Mouse (Mus musculus): ENCODE results near the gene Atp8a1.
"Not testable (repeated sequence)": the region's sequence is repeated elsewhere in the genome, so short reads cannot be mapped to it uniquely, and the experiment has no call there.

The Atp8a1 gene

DNA sequence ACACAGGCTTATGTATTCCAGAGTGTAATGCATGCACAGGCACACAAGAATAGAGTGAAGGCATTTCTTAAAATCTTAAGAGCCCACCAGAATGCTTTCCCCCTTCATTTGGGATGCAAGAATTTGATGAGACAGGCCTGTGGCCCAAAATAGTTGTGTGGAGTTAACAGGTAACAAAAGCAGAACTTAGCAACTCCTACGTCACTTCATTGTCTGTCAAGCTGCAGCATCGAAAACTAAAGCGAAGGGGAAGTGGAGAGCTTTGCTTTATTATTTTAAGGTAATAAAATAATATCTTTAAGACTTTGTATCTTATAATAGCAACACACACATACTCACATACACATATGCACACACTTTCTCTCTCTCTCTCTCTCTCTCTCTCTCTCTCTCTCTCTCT, 20.3 kb downstream of the Atp8a1 start:
- DNase-seq (ENCODE audit: low read depth, low spot score) = no peak

- DNase-seq (ENCODE audit: low read depth, low spot score) = peak; percentile 22
Observed at GRCm38 (mm10) chr5:67826278-67826677, 21.0 kb downstream of the Atp8a1 start.

DNA sequence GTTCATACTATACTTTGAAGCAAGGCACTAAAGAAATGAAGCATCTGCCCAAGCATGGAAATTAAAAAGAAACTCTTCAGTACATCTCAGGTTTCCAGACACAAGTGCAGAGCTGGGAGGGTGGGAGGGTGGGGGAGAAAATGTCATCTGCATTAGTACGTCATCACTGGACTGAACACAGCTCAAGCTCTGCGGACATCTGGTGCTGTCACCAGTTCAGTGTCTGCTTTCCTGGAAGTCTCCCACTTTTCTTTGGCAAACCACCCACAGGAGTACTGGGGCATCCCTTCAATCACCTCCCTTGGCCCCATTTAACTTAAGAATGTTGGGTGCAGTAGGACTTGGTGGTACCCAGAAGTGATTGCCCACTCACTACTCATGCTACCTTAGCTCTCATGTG, 22.6 kb downstream of the Atp8a1 start:
- no peak for DNase-seq (ENCODE audit: low read depth, low spot score)

GRCm38 (mm10) chr5:67823771-67824170, 23.5 kb downstream of the Atp8a1 start:
- no peak for DNase-seq (ENCODE audit: low read depth, low spot score)

DNA sequence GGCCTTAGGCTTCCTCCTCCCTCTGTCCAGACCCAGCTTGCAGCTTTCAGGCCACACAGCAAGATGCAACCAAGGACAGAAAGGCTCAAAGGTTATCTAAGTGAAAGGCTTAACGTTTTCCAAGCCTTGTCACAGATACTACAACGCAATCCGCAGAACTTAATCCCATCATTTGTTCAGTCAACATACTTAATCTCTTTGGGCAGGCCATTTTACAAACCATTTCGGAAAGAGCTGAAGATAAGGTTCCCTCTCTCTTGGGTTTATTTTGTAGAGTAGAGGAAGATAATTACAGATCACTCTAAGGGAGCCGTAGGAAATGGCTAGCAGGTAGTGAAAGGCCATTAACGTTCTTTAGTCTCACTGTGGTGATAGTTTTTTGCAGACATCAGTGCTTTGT, 24.6 kb downstream of the Atp8a1 start:
- no peak for DNase-seq (ENCODE audit: low read depth, low spot score)

- peak; percentile 25 for DNase-seq (ENCODE audit: low read depth, low spot score)
Observed at GRCm38 (mm10) chr5:67821987-67822401, 25.2 kb downstream of the Atp8a1 start.

GRCm38 (mm10) chr5:67821185-67821584, 26.0 kb downstream of the Atp8a1 start:
- DNase-seq (ENCODE audit: low read depth, low spot score) = peak; percentile 35

DNA sequence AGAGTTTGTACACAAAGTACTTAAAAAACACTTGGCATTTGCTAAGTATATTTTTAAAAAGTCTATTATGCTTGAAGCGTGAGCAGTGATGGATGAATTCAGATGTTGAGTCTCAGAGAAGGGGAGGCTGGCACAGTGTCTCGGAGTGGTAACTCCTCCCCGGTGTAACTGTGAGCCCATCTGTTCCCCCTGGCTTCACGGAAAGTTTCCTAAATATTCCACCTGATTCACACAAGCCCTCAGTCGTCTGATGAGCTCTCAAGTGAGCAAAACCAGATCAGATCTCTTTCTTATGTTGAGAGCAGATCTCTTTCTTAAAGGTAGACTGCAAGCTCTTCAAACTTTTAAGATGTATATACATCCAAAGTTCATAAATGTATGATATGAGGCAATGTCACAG, 27.8 kb downstream of the Atp8a1 start:
- DNase-seq (ENCODE audit: low read depth, low spot score) = no peak

DNA sequence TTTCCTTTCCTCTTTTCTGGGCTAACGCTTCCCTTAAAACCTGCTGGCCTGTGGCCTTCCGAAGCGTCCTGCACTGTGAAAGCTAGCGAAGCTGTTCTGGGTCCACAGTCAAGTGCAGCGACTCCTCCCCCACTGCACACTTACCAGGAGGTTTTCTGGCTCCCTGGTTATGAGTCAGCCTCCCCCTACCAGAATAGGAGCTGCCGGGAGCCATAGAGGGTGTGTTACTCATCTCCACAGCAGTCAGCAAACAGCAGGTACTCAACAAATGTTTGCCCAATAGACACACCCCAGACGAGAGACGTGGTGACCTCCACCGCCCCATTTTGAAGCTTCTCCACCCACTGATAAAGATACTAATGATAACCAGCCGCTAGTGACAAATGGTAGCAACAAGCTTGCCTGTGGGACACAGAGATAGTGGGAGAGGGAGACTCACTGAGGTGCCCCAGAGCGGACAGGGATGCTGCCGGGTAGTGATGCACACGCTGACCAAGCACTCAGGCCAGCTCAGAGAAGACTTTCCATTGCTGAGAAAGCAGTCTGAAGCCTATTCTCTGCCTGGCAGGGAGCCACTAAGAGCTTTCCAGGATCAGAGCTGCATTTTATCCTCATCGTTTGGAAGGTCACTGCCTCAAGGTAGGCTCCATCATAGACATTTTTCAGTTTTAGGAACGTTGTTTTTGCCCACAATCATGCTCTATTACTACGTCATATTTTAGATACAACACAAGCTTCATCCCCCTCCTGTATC, 31.5 kb downstream of the Atp8a1 start:
- no peak for DNase-seq (ENCODE audit: low read depth, low spot score)

DNA sequence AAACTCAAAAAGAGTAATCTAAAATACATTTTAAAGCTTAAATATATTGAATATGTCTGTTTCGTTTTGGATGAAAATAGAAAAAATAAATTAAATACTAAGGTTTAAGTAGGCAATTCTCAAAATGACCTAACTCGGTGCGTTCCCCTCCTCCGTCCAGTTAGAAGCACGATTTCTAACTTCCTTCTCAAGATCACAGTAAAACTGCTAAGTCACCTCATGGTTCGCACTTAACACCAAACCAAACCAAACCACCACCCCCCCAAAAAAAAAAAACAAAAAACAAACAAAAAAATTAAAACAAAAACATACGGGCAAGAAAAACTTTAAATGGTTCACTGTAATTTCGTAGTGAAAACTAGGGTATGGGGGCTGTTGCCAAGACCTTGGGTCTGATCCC, 32.2 kb downstream of the Atp8a1 start:
- not testable (repeated sequence) for DNase-seq (ENCODE audit: low read depth, low spot score)

GRCm38 (mm10) chr5:67814437-67814965, 32.7 kb downstream of the Atp8a1 start:
- DNase-seq (ENCODE audit: low read depth, low spot score) = no peak

DNA sequence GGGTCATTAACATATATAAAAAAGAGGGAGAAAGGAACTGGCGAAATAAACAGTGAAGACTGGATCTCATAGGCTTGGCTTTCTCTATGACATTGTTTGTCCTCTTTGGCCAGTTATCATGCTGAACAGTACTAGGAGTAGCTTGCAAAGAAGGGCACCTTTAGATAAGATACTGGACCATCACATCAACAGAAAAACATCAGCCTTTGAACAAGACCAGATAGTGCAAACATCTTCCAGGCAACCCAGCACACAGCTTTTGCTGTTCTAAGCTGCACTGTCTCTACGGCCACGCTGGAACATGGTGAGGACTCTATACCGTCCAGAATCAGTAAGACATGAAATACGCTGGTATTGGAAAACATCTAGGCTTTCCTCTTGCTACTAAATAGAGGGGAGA, 33.9 kb downstream of the Atp8a1 start:
- DNase-seq (ENCODE audit: low read depth, low spot score) = no peak

- DNase-seq (ENCODE audit: low read depth, low spot score) = peak; percentile 52
Observed at GRCm38 (mm10) chr5:67802174-67803030, 44.8 kb downstream of the Atp8a1 start.

DNA sequence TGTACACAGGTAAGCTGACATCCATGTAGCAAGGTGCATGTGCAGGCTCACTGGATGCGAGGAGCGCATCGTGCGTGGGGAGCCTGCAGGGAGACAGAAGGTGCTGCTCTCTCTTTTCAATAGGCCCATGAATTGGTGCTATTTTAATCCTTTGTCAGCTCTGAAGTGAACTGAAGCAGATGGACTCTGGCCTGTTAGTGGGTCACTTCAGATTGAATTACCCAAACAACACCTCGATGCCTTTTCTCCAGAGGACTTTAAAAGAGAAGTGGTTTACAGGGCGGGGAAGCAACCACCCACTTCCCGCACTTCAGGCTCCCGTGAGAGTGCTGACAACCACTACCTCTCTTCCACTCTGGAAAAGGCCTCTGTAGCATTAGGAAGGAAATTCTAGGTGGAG, 46.4 kb downstream of the Atp8a1 start:
- no peak for DNase-seq (ENCODE audit: low read depth, low spot score)

- no peak for DNase-seq (ENCODE audit: low read depth, low spot score)
Observed at GRCm38 (mm10) chr5:67799785-67800184, 47.4 kb downstream of the Atp8a1 start.

DNA sequence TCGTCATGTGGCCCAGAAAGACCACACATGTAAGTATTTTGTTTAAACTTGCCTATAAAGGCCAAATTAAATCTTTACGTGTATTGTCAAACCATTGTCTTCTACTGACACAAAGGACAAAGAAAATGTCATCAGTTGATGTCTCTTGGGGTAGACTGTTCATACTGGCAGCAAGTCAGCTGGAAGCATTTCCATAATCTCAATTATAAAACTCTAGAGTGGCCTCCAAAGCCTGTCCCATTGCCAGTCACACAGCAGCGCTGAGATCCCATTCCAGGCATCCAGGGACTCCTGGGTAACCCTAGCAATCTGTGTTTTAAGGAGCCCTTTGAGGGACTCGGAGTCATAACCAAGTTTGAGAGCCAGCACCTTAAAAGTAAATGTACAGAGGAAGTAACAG, 48.9 kb downstream of the Atp8a1 start:
- no peak for DNase-seq (ENCODE audit: low read depth, low spot score)

DNA sequence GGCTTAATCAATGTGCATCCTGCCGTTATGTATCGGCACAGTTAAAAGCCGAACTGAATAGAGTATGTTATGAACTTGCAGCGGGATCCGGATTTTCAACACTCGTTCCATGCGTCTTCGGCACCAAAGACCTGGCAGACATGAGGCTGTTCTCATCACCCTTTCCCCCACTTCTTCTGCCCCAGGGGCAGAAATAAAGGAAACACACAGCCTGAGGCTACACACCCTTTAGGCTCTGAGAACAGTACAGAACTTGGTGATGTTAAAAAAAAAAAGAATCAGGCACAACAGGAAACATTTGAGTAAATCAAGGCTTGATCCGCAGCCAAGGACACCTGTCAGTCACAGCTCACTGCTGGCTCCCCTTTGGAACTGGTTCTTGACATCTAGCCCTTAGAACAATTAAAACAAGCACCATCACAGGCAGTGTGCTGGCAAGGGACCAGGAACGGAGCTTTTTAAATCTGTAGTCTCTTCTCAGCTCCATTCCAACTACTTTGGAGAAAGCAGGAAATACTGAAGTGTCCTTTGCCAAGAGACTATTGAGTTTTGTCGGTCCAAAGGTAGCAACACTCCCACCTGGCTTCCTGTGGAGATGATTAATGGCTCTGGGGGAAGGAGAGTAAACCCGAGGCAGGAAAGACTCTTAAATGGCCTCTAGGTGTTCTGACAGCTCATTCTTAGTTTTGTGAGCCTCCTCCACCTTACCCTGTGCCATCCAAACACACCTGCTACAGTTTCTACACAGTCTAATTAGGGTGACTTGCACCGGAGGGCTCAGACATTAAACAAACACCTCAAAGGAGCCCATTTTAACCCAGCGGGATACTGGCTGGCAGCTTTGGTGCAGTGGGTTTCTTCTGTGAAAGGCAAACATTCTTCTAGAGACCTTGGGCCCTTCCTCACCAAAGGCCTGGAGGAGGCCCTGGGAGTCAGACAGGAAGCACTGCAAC, 50.0 kb downstream of the Atp8a1 start:
- no peak for DNase-seq (ENCODE audit: low read depth, low spot score)

DNA sequence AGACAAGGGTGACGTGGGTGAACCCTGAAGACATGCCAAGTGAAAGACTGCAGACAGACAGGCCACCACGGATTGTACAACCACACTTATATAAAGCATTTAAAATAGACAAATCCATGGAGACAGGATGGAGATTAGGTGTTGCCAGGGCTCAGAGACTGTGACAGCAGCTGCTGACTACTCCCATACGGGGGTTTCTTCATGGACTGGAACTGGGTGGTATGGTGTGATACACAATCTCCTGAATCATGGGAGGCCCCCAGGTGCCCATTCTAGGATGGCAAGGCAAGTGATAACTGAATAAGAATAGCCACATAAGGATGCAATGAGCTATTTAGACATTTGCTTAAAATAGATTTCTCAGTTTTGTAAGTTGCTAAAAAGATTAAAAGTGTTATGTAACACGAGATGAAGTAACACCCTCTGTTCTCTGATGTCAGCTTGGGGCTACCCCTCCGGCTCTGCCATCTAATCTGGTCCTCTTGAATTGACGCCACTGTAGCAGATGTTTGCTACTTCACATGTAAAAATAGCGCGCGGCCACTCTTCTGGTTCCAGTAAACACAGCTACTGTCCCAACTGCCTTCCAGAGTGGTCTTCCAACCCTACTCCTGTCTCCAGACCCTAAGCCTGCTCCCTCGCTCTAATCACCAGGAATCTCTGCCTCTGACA, 53.0 kb downstream of the Atp8a1 start:
- DNase-seq (ENCODE audit: low read depth, low spot score) = no peak

- no peak for DNase-seq (ENCODE audit: low read depth, low spot score)
Observed at GRCm38 (mm10) chr5:67782775-67783174, 64.5 kb downstream of the Atp8a1 start.

- peak; percentile 26 for DNase-seq (ENCODE audit: low read depth, low spot score)
Observed at GRCm38 (mm10) chr5:67778026-67778425, 69.2 kb downstream of the Atp8a1 start.

DNA sequence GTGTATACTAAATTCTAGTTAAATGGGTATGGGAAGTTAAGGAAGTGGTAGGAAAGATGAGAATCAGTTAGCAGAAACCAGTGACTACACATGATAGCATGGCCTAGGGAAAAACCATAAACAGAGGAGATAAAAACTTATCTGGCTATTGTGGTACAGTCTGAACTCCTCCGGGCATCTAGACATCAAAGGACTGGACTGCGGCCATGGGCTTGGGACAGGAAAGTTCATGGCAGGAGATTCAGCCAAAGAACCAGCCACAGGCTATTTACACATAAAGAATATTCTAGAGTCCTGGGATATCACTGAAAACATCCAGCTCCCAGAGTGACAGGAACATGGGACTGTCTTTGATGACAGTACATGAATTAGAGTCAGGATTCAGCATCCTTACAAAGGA, 73.0 kb downstream of the Atp8a1 start:
- no peak for DNase-seq (ENCODE audit: low read depth, low spot score)
